Mouse (Mus musculus) neutrophil, adult 5-6 weeks (primary cell): Measurements from ENCODE around the gene Rit1. TPM values are rescaled to one million over a fixed set of nuclear protein-coding genes. Genes with fewer than 3 reads are reported as not detected.
"Not testable (repeated sequence)": the region's sequence is repeated elsewhere in the genome, so short reads cannot be mapped to it uniquely, and the experiment has no call there.

Experiments used
- ATAC-seq: fragments of 151-379, 151-347 bp; 2 replicates; pipeline ENCODE4 v1.8.0; 2017; ENCODE audit warnings: mild to moderate bottlenecking, moderate TSS enrichment; ENCODE audit not compliant: insufficient number of reproducible peaks, poor library complexity, low FRiP score, severe bottlenecking; ENCODE audit errors: extremely low read depth
- total RNA-seq: library from RNA; stranded (forward); fragments of 200-1000 nt; gene quantifications from 2 replicates; pipeline ENCODE4 v1.2.3, GENCODE M21; 2017

Gene Rit1
- total RNA-seq, 1 experiment from 2014 or later, result 53.4 TPM

- no peak for ATAC-seq
Observed at GRCm38 (mm10) chr3:88719098-88719497, 2.5 kb downstream of the Rit1 start.

GRCm38 (mm10) chr3:88736556-88736955 lies 19.9 kb downstream of the Rit1 start:
- ATAC-seq, result no peak

GRCm38 (mm10) chr3:88738641-88739040 lies 22.0 kb downstream of the Rit1 start:
- ATAC-seq, result peak; percentile 78; the same call in 1 of the 2 replicates

GRCm38 (mm10) chr3:88740147-88740546 lies 23.5 kb downstream of the Rit1 start:
- ATAC-seq, result no peak

GRCm38 (mm10) chr3:88745534-88745933 lies 28.9 kb downstream of the Rit1 start:
- no peak for ATAC-seq

GRCm38 (mm10) chr3:88746139-88746870 lies 29.7 kb downstream of the Rit1 start:
- ATAC-seq, result no peak

GRCm38 (mm10) chr3:88746871-88747231 lies 30.2 kb downstream of the Rit1 start:
- no peak for ATAC-seq

GRCm38 (mm10) chr3:88754283-88754682 lies 37.6 kb downstream of the Rit1 start:
- no peak for ATAC-seq

GRCm38 (mm10) chr3:88755541-88755940 lies 38.9 kb downstream of the Rit1 start:
- no peak for ATAC-seq

- ATAC-seq, result no peak
Observed at GRCm38 (mm10) chr3:88756276-88756675, 39.6 kb downstream of the Rit1 start.

- ATAC-seq, result no peak
Observed at GRCm38 (mm10) chr3:88758045-88758500, 41.4 kb downstream of the Rit1 start.

GRCm38 (mm10) chr3:88761619-88762018 lies 45.0 kb downstream of the Rit1 start:
- no peak for ATAC-seq

GRCm38 (mm10) chr3:88762401-88762831 lies 45.8 kb downstream of the Rit1 start:
- ATAC-seq, result no peak

- ATAC-seq, result peak; percentile 24; the same call in 1 of the 2 replicates
Observed at GRCm38 (mm10) chr3:88771189-88771940, 54.7 kb downstream of the Rit1 start.

- not testable (repeated sequence) for ATAC-seq
Observed at GRCm38 (mm10) chr3:88771941-88772280, 55.3 kb downstream of the Rit1 start.

- peak; percentile 81 for ATAC-seq
Observed at GRCm38 (mm10) chr3:88772399-88772798, 55.8 kb downstream of the Rit1 start.

GRCm38 (mm10) chr3:88773163-88773562 lies 56.5 kb downstream of the Rit1 start:
- ATAC-seq, result not testable (repeated sequence)

GRCm38 (mm10) chr3:88774939-88775841 lies 58.6 kb downstream of the Rit1 start, which contains the start of gene Syt11:
TSS of gene Syt11 (minus strand) at chr3:88775164.
- ATAC-seq, result peak; percentile 80
